Mouse (Mus musculus) spleen, postnatal 14 days (tissue): ENCODE results near the gene Akap9.
"Not testable (repeated sequence)": the region's sequence is repeated elsewhere in the genome, so short reads cannot be mapped to it uniquely, and the experiment has no call there.

Experiments
- DNase-seq, 2 experiments: peaks; one replicate each; pipeline ENCODE4 v3.0.0; 2021 to 2022; ENCODE audit warnings: low spot score in 2 of 2

The Akap9 gene

DNA sequence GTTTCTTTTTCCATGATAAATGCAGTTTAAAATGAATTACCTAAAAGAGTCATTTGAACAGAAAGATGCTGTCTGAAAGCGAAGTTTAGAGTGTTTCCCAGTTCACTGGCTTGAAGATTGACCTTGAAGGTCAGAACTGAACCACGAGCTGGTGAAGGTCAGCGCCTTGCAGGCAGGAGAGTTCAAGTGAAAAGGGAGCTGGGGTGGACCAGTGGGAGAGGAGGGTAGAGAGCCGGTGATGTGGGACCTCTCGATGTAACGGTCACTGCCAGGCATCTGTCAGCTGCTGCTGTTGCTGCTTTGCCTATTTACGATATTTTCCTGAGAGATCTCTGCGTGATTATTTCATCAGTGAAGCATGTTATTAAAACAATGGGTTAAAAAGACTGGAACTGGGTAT is 111.5 kb downstream of the Akap9 start:
- no peak for DNase-seq

DNA sequence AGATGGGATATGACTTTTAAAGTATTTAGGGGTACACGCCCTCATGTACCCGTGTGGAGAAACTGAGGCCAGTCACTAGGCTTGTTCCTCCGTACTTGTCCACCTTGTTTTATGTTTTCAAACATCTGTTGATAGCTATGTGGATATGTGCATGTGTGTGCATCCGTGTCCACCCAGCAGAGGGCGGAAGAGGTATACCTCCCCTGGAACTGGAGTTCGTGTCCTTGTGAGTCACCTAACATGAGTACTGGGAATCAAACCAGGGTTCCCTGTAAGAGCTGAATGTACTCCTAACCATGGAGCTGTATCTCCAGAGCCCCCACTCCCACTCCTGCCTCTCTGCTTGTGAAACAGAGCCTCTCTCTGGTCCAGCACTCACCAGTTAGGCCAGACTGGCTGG is 112.5 kb downstream of the Akap9 start:
- no peak for DNase-seq

DNA sequence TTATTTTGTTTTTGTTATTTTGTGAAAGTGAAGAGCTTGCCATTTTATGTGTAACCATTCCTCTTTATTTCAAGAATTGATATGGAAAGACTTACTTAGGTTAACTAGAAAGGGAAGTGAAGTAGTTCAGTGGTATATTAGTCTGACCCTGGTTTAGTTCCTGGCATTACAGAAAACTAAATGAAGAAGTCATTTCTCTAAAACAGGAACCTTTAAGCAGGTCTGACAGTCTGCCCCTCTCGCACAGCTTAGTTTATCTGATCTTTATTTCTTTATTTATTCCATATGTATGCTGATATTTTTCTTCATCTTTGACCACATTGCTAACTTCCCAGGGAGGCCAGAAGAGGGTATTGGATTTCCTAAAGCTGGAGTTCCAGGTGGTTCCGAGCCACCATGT is 113.1 kb downstream of the Akap9 start:
- no peak for DNase-seq

DNA sequence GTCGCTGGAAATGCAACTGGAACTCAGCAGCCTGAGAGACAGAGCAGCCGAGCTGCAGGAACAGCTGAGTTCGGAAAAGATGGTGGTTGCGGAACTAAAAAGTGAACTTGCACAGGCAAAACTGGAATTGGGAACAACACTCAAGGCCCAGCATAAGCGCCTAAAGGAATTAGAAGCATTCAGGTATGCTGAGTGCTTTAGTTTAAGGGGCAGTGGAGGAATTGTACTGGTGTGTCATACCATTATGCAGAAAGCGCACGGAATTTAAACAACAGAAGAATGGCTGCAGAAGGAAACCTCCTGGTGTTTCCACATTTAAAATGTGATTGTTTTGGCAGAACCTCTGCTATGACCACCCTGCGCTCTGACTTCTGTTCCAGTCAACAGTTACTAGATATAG is 132.5 kb downstream of the Akap9 start:
- DNase-seq: no peak

DNA sequence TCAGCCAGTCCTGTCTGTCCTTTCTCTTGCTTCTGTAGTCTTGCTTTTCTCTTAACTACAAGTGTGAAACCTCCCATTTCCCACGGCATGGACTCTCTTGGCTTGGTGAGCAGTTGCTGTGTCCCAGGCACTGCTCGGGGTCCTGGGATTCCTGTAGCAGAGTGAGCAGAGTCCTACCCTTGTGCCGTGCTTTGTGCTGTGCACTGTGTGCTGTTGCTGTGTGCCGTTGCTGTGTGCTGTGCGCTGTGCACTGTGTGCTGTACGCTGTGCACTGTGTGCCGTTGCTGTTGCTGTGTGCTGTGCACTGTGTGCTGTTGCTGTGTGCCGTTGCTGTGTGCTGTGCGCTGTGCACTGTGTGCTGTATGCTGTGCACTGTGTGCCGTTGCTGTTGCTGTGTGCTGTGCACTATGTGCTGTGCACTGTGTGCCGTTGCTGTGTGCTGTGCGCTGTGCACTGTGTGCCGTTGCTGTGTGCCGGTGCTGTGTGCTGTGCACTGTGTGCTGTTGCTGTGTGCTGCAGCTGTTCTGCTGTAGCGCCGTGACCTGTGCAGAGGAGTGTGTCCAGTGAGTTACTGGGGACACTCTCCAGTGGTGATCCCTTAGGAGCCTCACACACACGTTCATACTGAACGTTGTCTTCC is 138.7 kb downstream of the Akap9 start:
- no peak for DNase-seq

DNA sequence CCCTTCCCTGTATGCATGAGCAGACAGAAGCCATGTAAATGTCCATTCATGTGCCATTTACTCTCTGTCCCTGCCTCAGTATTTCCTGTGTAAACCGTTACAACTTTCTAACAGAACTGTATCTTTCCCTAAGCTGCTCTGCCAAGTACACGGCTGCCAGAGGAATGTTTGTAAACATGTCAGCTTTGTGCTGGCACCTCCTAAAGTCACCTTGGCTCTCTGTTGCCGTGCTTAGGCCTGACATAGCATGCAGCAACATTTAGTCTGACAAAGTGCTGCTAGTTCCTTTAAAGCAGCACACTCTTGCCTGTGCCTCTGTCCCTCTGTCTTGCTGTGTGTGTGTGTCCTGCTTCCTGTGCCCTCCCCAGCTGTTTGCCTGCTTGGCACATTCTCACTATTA is 139.3 kb downstream of the Akap9 start:
- no peak for DNase-seq

DNA sequence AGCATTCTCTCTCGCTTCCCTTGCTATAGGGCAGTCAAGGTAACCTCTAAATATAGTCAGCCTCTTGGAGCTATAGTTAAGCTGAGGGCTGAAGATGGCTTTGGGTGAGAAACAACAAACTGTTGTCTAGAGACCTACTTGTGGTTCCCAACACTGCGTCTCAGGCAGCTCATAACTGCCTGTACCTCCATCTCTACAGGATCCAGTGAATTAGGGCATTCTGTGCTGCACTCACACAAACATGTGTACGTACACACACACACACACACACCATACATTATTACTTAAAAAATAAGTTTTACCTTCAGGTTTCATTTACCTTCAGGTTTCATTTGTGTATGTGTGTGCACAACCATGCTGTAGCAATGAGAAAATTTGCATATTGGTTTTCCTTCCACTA is 151.2 kb downstream of the Akap9 start:
- no peak for DNase-seq

DNA sequence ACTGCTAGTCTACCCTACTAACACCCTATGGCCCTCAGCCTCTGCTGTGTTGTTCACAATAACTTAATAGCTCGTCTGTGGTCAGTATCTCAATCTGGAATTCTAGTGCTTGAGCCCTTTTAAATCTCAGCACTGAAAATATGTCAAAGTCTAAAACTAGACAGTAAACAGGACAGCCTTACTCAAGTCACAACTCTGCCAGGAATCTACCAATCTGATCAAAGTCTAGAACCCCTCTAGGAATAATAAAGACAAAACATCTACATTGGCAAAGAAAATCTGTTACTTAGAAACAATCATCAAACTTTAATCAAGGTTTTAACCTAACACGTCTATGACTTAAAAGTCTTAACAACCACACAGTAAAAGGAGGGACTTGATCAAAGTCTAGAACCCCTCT is 153.0 kb downstream of the Akap9 start:
- no peak for DNase-seq

DNA sequence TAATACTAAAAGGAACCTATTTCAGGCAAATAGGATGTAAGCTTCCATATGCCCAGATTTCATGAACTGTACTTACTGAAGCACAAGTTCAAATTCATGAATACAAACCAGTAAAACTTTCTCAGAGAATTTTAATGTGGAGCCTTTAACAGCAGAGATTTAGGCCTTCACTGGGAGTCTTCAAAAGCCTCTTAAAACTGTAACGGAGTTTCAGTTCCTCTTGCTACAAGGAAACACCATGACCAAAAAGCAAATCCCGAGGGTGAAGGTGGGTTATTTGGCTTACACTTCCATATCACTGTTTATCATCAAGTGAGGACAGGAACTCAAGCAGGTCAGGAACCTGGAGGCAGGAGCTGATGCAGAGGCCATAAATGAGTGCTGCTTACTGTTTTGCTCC is 153.7 kb downstream of the Akap9 start:
- DNase-seq: no peak

DNA sequence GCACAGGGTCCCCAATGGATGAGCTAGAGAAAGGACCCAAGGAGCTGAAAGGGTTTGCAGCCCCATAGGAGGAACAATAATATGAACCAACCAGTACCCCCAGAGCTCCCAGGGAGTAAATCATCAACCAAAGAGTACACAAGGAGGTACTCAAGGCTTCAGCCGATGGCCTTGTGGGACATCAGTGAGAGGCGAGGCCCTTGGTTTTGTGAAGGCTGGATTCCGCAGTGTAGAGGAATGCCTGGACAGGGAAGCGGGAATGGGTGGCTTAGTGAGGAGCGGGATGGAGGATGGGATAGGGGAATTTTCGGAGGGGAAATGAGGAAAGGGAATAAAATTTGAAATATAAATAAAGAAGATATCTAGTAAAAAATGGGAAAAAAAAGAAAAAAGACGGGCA is 157.1 kb downstream of the Akap9 start:
- no peak for DNase-seq

DNA sequence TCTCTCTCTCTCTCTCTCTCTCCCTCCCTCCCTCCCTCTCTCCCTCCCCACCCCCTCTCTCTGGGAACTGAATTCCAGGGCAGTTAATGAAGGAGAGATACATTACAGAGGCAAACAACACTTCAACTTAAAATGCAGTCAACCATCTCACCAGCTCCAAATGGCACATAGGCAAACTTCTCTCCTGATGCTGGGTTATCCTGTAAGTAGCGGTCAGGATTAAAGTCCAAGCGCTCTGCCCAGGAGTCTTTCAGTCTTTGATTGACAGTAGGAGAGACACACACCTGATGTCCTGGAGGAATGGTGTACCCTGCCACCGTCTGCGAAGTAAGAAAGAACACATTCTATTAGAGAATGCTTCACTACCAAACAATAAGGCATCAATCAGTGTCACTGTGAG is 158.5 kb downstream of the Akap9 start:
- no peak for DNase-seq

DNA sequence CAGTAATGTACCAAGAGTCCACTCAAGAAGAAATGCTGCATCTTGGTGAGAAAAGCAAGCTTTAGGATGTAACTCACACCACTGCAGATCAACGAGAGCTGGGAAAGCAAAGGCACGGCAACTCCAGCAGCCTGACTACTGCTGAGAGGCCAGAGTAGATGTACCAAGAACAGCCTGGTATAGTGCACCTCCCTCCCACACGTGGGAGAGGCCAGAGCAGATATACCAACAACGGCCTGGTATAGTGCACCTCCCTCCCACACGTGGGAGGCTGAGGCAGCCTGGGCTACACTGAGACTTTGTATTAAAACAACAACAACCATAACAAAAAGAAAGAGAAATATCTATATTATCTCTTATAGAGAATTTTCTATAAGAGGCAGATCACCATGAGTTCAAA is 160.3 kb downstream of the Akap9 start:
- DNase-seq: no peak

DNA sequence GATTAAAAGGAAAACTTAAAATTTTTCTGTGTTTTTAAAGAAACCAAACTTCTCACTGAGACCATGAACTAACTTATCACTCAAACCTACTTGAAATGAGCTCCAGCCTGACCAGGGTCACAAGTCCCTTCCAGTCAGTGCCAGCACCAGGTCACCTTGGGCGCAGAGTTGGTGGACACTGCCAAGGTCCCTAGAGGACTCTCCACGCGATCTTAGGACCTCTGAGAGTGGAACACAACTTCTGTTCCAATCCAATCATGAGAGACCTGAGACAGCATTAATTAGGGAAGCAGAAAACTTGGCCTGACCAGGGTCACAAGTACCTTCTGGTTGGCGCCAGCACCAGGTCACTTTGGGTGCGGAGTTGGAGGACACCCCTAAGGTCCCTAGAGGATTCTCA is 166.6 kb downstream of the Akap9 start:
- no peak for DNase-seq

DNA sequence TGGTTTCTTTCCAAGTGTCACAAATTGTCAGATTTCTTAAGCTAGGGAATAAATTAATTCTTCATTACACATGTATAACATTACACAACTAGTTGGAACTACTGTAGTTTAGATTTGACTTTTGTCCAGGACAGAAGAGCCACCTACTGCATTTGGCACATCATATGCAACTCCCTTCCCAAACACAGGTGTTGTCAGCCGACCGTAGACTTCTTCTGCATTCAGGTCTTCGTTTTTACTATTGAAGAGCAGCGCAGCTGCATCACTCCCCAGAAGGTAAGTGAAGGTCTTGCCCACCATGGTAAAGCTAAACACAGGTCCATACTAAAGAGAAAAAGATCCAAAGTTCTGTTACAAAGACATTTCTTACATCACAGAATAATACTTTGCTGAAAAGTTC is 173.2 kb downstream of the Akap9 start:
- no peak for DNase-seq

DNA sequence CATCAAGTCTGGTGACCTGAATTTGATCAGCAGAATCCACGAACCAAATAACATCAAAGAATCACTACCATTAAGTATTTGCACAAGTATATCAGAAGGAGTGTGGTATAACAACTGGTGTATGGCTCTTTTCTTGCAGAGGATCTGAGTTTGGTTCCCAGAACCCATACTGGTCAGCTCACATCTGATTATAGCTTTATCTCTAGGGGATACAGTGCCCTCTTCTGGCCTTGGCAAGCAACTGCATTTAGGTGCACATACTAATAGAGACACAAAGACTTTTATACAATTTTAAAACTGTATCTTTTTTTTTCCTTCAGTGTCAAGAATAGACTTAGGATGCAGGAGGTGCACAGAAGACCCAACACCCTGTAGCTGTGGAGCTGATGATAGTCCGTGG is 173.9 kb downstream of the Akap9 start:
- DNase-seq: no peak

DNA sequence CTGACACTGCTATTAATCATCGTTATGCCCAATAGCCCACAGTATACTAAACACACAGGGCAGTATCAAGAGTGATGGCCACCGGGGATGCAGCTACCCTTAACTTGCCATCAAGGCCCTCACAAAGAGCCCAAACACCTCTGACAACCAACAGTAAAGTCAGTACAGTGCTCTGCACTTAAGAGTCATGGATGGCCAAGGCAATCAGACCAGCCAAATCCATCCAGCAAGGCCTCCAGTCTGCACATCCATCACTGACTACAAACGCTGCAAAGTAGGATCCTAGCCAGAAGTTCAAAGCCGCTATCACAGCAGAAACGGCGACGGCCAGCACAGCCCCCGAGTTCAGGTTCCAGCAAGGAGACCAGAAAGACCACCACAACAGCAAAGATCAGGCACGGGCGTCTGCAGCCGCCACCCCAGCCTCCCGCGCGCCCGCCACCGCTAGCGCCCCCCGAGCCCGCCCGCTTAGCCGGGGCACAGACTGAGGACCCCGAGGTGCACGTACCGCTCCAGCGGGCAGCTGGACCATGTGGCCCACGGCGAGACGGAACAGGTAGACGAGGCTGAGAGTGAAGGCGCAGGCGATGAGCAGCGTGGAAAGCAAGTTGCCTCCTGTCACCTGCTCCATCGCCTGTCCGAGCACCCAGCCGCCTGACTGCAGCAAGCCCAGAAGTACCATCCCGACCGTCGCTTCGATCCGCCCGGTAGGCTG is 175.9 kb downstream of the Akap9 start:
- peak in 1 of 2 experiments; percentile 1 for DNase-seq

DNA sequence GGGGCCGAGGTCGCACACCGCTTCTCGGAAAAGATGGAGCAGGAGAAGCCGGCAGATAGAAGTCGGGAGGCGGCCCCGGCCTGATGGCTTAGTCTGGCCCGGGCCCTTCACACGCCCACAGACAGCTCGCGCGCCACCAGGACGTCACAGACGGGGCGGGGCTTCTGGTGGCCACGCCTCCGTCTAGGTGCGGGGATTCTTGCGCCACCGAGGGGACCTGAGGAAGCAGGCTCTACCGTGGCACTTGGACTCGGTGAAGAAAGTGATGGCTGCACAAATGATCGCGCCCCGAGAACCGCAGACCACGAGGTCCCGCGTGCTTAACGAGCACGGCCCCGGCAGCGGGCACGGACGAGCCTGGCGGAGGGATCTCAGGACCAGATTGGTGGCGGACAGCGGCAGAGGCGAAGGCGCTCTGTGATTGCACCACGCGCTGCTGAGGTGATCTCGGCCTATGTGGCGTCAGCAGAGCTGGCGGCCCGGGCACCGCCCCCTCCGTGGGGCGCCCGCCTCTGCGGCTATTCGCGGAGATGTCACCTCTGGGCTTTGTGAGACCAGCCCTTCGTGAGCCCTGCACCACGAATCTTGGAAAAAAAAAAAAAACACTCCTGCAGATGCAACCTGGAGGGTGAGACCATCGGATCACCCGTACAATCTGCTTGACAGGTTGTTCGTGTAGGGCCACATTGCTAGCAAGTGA is 176.6 kb downstream of the Akap9 start, which contains the start of gene Cyp51:
TSS of gene Cyp51 (minus strand) at position 406 of the 700 bp plus-strand sequence.
- peak; percentile 70 to 76 for DNase-seq

DNA sequence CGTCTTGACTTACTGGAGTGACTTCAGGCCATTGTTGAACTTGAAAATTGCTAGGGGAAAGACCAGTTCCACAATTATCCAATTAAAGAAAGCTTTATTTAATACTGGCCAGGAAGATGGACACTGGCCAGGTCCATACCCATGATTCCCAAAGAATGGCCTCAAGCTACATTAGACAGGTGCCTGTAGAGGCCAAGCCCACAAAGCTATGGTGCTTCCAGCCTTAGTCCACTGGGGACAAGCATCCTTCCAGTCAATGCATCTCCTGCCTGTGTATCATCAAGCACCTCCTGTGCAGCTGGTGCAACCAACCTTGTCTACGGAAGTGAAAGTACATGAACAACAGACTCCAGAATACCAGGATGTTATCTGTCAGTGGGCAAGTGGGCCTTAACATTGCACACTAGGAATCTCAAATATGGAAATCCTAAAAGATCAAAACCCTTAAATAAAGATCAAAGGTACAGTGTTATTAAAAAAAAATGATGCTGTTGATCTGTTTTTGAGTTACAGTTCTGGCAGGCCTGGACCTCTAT is 177.9 kb downstream of the Akap9 start:
- DNase-seq: no peak

DNA sequence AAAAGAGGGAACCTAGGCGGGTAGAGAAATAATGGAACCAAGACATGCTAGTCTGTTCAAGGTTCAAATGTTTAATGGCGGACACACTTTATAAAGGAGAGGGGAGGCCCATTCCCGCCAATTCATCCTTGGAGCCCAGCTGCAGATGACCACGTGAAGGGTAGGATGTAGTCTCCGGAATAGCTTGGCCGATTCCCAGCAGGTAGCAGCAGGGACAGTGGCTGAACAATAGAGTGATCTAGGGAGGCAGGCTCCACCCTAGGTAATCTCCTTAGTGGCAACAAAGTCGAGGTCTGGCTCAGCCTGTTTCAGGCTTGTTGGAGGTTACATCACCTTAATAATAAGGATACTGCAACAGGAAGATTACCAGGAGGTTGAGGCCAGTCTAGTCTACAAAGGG is 179.2 kb downstream of the Akap9 start:
- not testable (repeated sequence) for DNase-seq

DNA sequence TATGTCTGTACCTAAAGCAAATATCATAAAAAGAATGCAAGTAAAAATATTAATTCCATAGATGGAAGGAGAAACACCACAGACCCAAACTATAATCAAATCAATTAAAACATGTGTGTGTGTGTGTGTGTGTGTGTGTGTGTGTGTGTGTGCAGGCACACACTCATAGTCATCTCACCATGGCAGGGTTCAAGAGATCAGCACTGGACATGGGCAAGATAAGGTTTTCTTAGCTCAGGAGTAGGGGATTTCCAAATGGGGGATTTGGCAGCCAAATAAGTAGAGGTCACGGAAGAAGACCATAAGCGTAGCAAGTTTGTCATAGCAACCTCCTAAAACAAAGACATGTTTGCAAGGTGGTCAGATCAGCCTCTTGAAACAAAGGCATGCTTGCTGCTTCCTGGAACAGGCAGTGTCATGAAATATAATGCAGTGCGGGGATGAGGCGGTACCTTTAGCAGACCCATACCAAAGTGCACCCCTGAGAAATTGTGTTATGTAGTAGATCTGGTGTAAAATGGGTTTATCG is 184.8 kb downstream of the Akap9 start:
- DNase-seq: no peak
